Mouse (Mus musculus): ENCODE measurements around the gene 1700057G04Rik.
A peak's percentile ranks its signal among the peaks of the same experiment; 100 is the strongest.

The 1700057G04Rik gene

DNA sequence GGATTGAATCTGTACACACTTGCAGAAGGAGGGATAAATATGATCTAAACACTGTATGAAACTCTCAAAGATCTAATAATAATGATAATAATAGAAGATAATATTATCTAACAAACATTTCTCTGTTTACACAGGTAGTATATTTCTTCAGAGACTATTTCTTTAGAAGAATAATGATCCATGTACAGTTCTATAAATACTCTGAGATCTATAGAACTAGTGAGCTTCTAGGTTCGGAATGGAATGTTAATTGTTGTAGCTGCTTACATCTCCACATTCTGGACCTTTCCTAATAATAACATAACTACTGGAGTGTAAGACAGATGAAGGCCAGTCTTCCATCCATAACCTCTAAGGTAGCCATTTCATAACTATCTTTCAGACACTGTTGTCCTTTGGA lies at the start of gene 1700057G04Rik:
Gene 1700057G04Rik, plus strand, starts transcription at position 301 of the 400 bp plus-strand sequence.
- DNase-seq (ENCODE audit: low spot score): no peak

DNA sequence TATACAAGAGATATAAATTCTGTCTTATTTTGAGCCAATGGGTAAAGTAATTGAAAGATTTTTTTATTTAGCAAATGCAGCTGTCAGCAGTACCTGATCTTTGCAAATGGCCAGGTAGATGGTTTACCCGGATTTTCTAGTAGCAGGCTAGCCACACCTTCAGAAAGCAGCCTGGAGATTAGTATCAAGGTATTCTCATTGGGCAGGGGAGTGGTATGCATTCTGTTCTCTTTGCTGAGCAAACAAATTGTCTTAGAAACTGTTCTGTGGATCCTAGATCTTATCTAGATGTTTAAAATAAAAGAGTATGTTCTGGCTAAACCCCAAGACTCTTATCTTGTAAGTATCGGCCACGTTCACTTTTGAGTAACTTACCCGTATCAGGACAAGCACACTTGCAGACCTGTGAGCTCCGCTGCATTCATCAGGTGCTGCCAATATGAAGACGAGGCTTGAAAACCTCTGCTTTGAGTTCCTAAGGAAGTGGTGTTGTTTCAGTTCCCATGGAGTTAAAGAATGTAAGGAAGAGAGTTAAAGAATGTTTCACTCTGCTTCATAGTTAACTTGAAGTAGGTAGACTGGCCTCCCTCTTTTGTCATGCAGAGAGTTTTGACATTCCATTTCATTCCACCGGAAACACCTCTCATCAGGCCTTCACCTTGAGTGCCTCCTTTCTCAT lies 48.6 kb upstream of the 1700057G04Rik start:
- no peak for DNase-seq (ENCODE audit: low spot score)

DNA sequence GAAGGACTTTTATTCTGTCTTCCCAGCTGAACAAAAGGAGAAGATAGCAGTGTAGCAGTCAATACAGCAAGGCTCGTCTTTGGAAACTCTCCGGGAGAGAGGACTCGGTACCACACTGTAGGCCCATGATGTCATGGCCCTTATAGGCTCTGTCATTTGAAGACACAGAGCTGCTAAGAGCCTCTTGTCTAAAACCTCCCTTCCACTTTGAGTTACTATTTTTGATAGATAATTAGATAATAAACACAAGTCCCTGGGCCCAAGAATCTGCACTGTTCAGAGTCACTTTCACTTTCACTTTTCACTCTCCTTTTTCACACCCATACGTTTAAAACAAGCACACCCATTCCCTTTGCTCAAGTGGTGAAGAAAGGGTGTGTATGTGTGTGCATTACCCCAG lies 43.5 kb upstream of the 1700057G04Rik start:
- no peak for DNase-seq (ENCODE audit: low spot score)

DNA sequence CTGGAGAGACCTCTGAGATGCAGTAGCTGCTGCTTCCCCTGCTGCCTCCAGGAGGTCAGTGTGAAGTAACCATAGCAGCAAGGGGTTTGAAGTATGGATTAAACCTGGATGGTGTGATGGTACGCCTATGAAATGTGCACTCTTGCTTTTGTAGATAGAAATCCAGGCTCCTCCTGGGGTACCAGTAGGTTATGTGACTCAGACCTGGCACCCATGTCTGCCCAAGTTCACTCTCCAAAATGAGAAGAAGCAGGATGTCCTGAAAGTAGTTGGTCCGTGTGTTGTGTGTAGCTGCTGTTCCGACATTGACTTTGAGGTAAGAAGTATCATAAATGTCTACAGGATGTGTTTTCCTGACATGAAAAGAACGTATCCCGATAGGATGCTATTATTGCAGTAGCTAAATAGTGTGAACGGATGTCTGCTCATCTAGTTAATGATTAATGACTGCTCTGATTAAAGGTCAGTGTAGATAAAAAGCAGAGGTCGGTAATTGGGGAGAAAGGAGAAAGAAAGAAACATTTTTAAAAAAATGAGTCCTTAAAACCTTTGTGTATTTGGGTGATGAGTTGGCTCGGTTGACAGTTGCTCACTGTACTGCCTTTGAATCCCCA lies 42.5 kb upstream of the 1700057G04Rik start:
- no peak for DNase-seq (ENCODE audit: low spot score)

DNA sequence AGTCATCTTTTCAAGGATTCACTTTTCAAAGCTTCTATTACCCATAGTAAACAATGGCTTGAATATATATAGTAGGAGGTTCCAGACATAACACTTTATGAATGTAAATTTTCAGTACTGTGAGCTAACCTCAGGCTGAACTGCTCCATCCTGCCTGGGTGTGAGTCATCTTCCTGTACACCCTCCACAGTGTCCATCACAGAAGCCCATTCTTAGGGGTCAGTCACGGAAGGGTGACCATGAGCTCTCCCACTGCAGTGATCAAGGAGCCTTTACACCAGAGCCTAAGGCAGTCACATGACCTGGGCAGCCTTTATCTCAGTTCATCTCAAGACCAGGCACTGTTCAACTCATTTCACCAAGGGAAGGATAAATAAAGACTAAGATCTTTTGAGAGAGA lies 41.4 kb upstream of the 1700057G04Rik start:
- no peak for DNase-seq (ENCODE audit: low spot score)

DNA sequence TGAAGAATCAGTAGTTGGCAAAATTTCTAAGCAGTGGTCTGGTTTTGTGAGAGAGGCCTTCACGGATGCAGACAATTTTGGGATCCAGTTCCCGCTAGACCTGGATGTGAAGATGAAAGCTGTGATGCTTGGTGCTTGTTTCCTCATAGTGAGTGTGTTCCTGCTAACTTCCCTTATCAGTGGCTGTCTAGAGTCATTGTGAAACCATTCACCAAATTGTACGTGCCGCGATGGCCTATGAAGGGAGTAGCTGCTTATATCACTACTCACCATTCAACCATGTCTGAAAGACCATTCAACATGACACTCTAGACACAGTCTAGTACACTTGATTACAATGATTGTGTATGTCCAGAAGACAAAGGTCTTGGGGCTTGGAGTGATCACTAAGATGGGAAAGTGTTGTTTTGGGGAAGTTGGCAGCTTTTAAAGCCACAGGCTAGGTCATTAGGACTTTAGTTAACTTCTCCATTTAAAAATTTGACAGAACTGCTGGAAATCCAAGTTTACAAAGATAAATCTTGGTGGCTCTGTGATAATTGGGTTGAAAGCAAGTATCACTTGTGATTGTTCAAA lies 39.3 kb upstream of the 1700057G04Rik start:
- DNase-seq (ENCODE audit: low spot score): no peak

DNA sequence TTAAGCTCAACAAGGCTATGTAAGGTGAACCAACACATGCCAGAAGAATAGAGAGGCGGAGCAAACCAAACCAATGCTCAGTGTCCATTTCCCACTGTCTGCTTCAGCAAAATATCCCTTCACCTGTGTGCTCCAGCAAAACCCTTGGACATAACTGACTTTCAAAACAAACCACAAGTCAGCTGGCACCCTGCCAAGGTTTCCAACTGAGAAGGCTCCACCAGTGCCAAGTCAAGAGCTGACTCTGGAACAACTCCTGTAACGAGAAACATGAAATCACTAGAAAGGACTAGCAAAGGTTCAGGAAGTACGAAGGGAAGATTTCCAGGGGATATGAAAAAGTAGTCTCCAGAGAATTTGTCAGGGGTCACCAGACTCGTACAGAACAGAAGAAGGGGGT lies 38.2 kb upstream of the 1700057G04Rik start:
- peak; percentile 79 for DNase-seq (ENCODE audit: low spot score)

DNA sequence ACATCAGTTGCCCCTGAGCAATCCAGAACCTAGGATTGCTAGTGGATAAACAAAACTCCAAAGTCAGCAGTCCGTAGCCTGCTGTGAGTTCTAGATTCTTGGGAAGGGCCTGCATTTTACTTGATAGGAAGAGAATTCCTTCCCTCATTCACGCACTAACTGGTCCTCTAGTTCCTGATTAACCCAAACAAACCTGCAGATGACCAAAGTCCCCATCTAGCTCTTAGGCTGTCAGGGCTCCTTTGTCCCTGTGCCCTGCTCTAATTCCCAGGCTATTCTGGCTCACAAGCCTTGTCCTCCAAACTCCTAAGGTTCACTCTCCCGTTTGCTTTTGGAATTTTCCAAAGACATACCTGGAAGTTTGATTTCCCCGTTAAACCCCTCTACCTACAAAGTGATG lies 36.5 kb upstream of the 1700057G04Rik start:
- DNase-seq (ENCODE audit: low spot score): no peak

DNA sequence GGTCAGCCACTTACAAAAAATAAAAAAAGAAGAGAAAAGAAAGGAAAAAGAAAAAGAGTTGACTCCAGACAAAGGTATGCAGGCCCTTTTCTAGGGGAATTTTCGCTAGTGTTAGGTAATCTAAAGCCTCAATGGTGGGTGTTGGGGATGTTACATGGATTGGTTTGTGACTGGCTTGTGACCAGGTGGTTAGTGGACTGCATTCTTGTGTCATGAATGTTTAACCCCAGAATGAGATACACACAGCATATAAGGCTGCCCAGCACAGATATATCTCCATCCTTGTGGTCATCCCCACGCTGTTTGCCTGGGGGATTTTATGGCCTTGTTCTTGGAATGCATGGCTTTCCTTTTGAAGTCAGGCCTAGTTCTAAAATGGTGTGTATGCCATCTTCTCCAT lies 35.9 kb upstream of the 1700057G04Rik start:
- no peak for DNase-seq (ENCODE audit: low spot score)

DNA sequence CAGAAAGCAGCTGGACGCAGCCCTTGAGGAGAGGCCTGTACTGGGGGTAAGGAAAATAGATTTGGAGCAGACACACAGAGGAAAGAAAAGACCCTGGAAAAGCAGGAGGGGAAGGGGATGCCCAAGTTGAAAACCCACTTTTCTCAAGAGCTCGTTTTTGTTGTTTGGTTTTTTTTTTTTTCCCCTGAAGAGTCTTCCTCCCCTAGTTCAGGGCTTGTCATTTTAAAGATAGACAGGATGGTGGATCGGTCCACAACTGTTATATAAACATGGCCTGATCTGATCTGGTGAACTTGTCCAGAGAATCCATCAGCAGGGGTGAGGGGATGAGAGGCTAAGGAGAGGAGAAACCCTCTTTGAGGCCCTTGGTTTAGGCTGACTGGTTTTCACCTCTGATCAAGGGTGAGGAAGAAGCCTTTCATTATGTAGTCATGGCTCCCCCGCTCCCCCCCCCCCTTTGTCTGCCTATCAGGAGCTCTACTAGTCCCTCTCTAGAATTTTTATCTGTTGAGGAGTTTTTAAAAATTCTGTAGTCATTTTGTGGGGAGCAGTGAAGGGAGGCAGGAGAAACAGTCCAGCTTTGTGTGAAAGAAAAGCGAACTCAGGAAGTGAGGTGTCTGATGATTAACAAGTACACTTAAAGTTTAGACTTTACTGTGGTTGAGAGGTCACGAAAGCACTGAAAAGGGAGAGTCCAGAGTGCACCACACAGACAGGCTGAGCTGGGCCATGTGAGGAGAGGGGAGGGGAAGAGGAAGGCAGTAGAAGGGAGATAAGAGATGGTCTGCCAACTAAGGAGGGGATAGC lies 35.0 kb upstream of the 1700057G04Rik start:
- no peak for DNase-seq (ENCODE audit: low spot score)

DNA sequence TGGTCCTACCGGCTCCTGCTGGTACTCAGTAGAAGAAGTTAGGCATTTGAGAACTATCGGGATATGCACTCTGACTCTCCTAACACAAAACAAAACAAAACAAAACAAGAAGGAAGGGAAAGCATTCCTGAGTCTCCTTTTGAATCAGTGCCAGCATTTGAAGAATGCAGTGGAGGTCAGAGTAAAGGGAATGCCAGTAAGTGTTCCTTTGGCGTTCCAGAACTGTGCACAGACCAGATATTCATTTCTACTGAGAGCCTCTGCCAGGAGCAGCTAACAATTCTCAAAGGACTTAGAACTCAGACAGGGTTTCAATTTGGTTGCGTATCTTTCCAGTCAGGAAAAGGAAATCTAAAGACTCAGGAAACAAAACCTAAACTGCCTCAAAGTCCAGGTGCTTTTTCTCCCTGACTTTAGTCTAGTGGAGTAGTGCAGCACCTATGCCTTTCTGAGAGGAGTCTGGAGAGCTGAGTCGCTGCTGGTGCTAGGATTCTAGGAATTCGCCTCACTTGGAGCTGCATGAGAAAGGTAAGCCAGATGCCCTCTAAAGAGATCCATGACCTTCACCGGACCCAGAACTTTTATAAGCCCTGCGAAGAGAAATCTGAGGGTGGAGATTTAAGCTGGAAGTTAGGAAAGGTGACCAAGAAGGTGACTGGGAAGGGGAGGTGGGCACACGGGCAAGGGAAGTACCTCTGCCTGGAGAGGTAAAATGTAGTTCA lies 33.5 kb upstream of the 1700057G04Rik start, which contains the start of gene Plscr2:
Gene Plscr2, plus strand, starts transcription at position 117 of the 722 bp plus-strand sequence.
- no peak for DNase-seq (ENCODE audit: low spot score)

DNA sequence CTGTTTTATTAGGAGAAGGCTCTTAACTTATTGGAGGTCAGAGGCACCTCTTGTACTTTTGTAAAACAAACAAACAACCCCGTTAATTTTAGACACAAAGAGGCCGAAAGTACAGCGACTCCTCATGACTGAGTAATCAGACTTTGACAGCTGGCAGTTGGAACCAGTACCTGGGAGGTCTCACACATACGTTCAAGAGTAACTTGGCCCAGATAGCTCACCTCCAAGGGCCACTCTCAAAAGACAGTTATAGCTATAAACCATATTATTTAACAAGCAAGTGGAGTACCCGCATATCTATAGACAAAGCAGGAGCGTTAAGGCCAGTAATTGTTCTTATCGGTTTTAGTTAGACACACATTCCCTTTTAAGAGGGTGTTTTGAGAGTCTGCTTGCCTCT lies 32.8 kb upstream of the 1700057G04Rik start:
- DNase-seq (ENCODE audit: low spot score): no peak

DNA sequence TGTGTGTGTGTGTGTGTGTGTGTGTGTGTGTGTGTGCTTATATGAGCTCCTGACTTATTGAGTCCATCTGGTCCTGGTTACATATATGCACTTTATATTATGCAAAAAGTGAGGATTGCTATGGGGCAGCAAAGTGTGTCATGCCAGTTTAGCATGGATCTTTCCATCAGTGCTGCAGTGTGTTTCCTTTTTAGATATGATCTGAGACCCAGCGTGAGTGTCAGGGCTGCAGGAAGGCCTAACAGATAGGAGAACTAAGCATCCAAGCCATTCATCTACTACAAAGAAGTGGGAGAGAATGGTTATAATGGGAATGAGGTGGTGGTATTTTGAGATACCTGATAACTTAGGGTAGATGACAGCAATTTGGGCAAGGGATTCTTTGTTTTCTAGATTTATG lies 29.1 kb upstream of the 1700057G04Rik start:
- no peak for DNase-seq (ENCODE audit: low spot score)

DNA sequence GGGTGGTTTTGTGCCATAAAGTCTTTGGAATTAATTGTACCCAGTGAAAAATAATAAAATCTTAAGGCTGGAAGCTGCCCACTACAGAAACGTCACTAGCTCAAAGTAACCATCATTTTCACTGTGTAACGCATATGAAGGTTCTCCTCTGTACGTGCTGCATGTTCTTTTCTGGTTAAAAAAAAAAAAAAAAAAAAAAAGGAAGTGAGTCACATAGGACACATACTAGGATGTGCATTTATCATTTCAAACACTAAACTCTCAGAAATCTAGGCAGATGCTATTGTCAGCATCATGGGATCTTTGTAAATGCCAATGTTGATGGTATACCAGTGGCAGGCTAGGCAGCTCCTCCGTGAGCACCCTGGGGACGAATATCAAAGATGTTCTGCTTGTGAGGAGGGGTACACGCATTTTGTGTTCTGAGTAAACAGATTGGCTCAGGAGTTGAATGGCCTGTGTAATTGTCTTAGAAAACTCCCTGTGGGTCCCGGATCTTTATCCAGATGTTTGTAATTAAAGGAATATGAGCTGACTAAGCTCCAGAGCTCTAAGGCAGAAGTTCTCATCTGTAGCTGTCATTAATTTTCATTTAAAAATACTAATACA lies 26.5 kb upstream of the 1700057G04Rik start:
- no peak for DNase-seq (ENCODE audit: low spot score)

DNA sequence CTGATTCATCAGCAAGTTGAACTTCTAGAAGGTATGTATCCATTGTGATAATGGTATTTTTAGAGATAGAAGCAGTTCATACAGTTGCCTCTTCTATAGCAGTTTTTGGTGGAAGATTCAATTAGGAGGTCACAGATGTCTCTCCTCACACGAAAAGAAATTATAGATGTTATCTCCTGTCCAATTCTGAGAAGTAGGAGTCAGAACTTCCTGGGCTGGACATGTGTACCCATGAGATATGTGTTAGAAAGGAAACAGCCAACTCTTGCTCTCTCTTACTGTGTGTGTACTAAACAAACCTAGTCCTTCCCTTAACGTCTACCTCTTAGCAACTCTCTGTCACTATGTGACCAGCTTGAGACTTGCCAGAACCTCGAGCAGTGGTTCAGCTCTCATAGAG lies 19.5 kb upstream of the 1700057G04Rik start:
- DNase-seq (ENCODE audit: low spot score): no peak

DNA sequence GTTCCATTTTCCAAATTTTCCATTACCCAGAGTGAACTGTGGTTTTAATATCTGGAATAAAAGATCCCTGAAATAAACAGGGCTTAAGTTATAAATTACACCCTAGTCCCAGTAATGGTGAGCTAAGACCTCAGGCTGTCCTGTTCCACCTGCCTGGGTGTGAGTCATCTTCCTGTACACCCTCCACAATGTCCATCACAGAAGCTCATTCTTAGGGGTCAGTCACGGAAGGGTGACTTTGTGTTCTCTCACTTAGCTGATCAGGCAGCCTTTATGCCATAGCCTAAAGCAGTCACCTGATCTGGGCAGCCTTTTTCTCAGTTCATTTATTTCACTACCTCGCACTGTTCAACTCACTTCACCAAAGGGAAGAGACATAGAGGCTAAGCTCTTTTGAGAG lies 17.0 kb upstream of the 1700057G04Rik start:
- no peak for DNase-seq (ENCODE audit: low spot score)

DNA sequence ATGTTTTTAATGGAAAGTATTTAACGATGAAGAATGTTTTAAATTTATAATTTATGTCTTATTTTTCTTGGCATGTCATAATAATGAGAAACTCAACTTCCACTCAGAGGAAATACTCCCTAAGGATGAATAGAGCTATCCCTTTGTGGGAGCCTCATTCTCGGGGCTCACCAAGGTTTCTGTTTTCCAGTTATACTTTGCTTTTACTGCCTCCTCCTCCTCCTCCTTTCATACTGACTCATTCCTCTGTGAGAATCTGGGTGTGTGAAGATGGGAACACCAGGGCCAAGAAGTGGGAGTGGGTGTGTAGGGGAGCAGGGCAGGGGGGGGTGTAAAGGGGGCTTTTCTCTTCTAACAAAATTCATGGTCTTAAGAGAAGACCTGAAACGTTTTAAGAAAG lies 16.3 kb upstream of the 1700057G04Rik start:
- no peak for DNase-seq (ENCODE audit: low spot score)

DNA sequence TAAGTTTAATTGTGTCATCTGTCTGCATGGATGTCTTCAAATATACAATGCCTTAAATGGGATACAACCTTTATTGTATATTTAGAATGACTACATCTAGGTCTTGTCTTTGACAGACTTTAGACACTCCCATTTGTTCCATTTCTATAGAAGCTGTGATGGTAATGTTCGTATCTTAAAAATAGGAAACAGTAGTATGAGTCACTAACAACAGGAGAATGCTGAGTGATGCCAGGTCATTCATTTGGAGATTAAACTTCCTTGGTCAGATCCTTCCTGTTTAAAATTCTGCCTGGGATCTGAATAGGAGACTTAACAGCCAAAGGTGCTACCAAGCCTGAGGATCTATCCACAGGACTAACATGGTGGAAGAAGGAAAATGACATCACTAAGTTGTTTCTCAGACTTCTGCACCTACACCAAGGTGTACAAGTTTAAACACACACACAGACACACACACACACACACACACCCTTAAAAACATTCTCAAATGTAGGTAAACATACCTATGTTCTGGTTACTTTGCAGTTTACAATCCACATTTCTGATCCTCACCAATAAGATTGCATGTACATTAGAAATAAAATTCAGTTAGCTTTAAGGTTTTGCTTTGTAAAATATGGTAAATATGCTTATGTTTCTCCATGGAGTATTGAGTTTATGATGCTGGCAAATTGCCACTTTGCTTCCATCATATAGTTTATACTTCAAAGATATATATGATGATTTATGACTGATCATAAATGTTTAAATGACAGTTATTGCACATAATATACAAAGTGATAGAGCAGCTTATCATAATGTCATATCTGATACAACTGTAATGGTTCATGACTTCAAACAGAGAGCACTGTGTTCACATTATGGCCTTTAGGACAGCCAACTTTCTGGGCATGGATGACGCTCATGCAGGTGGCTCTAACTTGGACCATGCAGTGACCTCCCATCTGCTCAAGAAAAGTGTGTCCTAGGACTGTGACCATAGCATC lies 15.3 kb upstream of the 1700057G04Rik start:
- no peak for DNase-seq (ENCODE audit: low spot score)

DNA sequence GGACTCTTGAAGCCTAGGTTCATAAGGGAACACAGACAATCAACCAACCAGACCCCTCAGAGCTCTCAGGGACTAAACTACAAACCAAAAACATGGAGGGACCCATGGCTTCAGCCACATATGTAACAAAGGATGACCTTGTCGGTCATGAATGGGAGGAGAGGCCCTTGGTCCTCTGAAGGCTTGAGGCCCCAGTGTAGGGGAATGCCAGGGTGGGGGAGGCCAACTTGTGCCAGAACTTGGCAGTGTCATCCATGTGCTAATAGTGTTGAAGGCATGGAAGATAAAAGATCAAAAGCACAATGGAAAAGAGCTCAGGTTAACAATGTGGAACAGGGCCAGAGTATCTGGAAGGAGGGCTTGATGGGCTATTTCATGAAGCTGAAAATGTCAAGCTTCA lies 10.9 kb upstream of the 1700057G04Rik start:
- no peak for DNase-seq (ENCODE audit: low spot score)

DNA sequence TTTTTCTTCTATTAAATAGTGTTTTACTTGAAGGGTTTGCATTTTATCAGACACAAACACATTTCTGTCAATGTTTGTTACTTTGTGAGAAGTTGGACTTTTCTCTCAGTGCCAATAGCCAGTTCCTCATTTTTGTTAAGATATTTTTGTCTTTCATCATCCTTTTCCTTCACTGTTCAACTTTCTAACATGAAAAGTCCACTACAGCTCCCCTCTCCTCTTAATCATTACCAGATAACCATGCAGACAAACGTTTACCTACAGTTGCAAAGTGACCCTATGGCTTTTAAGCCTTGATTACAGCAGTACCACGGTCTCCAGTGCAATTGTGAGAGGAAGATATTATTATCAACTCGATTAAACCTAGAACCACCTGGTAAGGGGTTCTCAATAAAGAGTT lies 8.0 kb upstream of the 1700057G04Rik start:
- DNase-seq (ENCODE audit: low spot score): no peak

Data from testis, postnatal 10 days (tissue).